Comparison of ENCODE assay signal across 15 mouse cellular contexts in the genomic region with DNA sequence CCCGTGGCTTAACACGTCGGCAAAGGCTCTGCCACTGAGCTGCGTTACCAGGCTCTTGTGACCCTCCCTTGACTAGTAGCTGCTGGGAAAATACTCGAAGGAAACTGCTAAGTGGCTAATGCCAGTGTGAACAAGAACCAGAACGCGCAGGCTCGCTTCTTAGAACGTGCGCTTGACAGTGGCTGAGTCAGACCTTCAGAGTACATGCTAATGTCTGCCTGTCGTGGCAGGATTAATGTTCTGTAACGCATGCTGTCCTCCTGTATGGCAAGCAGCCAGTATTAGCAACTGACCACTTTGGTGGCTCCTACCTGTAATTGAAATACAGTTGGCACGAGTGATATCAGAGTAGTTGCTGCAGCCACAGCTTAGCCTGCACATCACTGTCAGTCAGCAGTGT.
A peak's percentile ranks its signal among the peaks of the same experiment; 100 is the strongest.
DNase-seq lines count a peak whose midpoint lies in the region; ATAC-seq lines count a peak whose summit lies in the region.
"Had no signal": no experiment of that assay in that cellular context is flagged by ENCODE, and none has a peak within 500 bp of the region (broad histone marks: within the 10 kb centered on the region; RNA-seq: fewer than 3 reads in every experiment).

No protein-coding gene starts in this region.

- no peaks in the 10 kb centered on the region for H3K9me3 ChIP-seq in hindbrain, embryonic 14.5 days (ENCODE audit: control insufficient read depth, low read length)
- no peaks in the 10 kb centered on the region for H3K9me3 ChIP-seq in hindbrain, embryonic 11.5 days (ENCODE audit: control insufficient read depth, low read length)
- H3K9me3 ChIP-seq in intestine, embryonic 16.5 days (ENCODE audit: control insufficient read depth, low read length): no peaks in the 10 kb centered on the region

- no peaks in the 10 kb centered on the region for H3K27me3 ChIP-seq in hindbrain, embryonic 14.5 days (ENCODE audit: control insufficient read depth, insufficient read depth, low read length)
- no peaks in the 10 kb centered on the region for H3K27me3 ChIP-seq in hindbrain, embryonic 11.5 days (ENCODE audit: control insufficient read depth, insufficient read depth, low read length)
- H3K27me3 ChIP-seq in intestine, embryonic 16.5 days (replicated peaks; ENCODE audit: control insufficient read depth, insufficient read depth, low read length): no peaks in the 10 kb centered on the region
- H3K27me3 ChIP-seq: CH12.LX had no signal

- no peak overlapping the region for H3K9ac ChIP-seq in hindbrain, embryonic 14.5 days
- no peak overlapping the region for H3K9ac ChIP-seq in hindbrain, embryonic 11.5 days (ENCODE audit: low read depth, low read length)
- no peak overlapping the region for H3K9ac ChIP-seq in intestine, embryonic 16.5 days (ENCODE audit: low read depth, low read length)
- H3K9ac ChIP-seq: forebrain, postnatal 0 days had no signal

- 0 out of 2 replicates have a peak overlapping the region, but pooled peaks have one; percentile 26 for H3K27ac ChIP-seq in hindbrain, embryonic 14.5 days
- no peak overlapping the region for H3K27ac ChIP-seq in hindbrain, embryonic 11.5 days (ENCODE audit: low read depth, low read length)
- H3K27ac ChIP-seq in intestine, embryonic 16.5 days (ENCODE audit: low read length): no peak overlapping the region
- H3K27ac ChIP-seq: gastrocnemius, adult 2 months had no signal

- H3K4me1 ChIP-seq in hindbrain, embryonic 14.5 days (replicated peaks; ENCODE audit: control insufficient read depth, insufficient read depth, low read length): peaks cover 9% of the 10 kb centered on the region; the same call in 1 of the 2 replicates
- no peaks in the 10 kb centered on the region for H3K4me1 ChIP-seq in hindbrain, embryonic 11.5 days (replicated peaks; ENCODE audit: control insufficient read depth, insufficient read depth, low read length)
- H3K4me1 ChIP-seq in intestine, embryonic 16.5 days (ENCODE audit: control insufficient read depth, insufficient read depth, low read length): peaks cover 14% of the 10 kb centered on the region

- peaks cover 5% of the 10 kb centered on the region for H3K36me3 ChIP-seq in hindbrain, embryonic 14.5 days (replicated peaks; ENCODE audit: control insufficient read depth, insufficient read depth)
- no peaks in the 10 kb centered on the region for H3K36me3 ChIP-seq in hindbrain, embryonic 11.5 days (ENCODE audit: control insufficient read depth, insufficient read depth, low read length)
- H3K36me3 ChIP-seq in intestine, embryonic 16.5 days (ENCODE audit: control insufficient read depth, insufficient read depth, low read length): 0 out of 2 replicates have a peak, but pooled peaks cover 4% of the 10 kb centered on the region

- H3K4me2 ChIP-seq in hindbrain, embryonic 14.5 days (replicated peaks): no peak overlapping the region
- no peak overlapping the region for H3K4me2 ChIP-seq in hindbrain, embryonic 11.5 days (replicated peaks; ENCODE audit: low read depth, low read length)
- no peak overlapping the region for H3K4me2 ChIP-seq in intestine, embryonic 16.5 days (ENCODE audit: low read depth, low read length)

- WGBS in hindbrain, embryonic 14.5 days: 78% methylated on average over 13 of the region's 13 CpGs
- WGBS in hindbrain, embryonic 11.5 days: 89% methylated on average over 13 of the region's 13 CpGs
- 71% methylated on average over 13 of the region's 13 CpGs for WGBS in intestine, embryonic 16.5 days

- no peak overlapping the region for H3K4me3 ChIP-seq in hindbrain, embryonic 14.5 days (replicated peaks; ENCODE audit: low read length)
- H3K4me3 ChIP-seq in hindbrain, embryonic 11.5 days (ENCODE audit: low read depth, low read length): no peak overlapping the region
- H3K4me3 ChIP-seq in intestine, embryonic 16.5 days (ENCODE audit: low read length): no peak overlapping the region
- H3K4me3 ChIP-seq: gastrocnemius, adult 2 months had no signal

- ATAC-seq in hindbrain, embryonic 14.5 days (ENCODE audit: low FRiP score): no peak
- no peak for ATAC-seq in hindbrain, embryonic 11.5 days (ENCODE audit: low FRiP score)
- ATAC-seq in intestine, embryonic 16.5 days: no peak
- ATAC-seq: forebrain, postnatal 0 days had no signal

- DNase-seq in embryo, embryonic 11 days: peak; percentile 5
- no peak for DNase-seq in embryo, embryonic 9.5 days (ENCODE audit: extremely low spot score)
- no peak for DNase-seq in hindbrain, embryonic 14.5 days (ENCODE audit: low spot score)
- DNase-seq in hindbrain, embryonic 11.5 days (ENCODE audit: low spot score): no peak
- DNase-seq in lung, postnatal 36 days: peak; percentile 45
- no peak for DNase-seq in lung, postnatal 4 days
- DNase-seq in kidney, postnatal 14 days: peak; percentile 25
- DNase-seq: adrenal gland, postnatal 36 days; cerebellum, postnatal 25 days; forebrain, postnatal 0 days; gastrocnemius, adult 2 months; heart, postnatal 36 days; liver had no signal

Comparison
In these comparisons a context has a peak if more than half of its experiments do, and no peak if none do; other contexts are left out.
1. DNase-seq: peak in embryo, embryonic 11 days (single experiment), lung, postnatal 36 days (single experiment) and kidney, postnatal 14 days (single experiment); none in embryo, embryonic 9.5 days (single experiment), hindbrain, embryonic 14.5 days (single experiment), hindbrain, embryonic 11.5 days (single experiment) and lung, postnatal 4 days (0 of 2).